Comparison of ENCODE assay signal across 8 mouse cellular contexts in the genomic region with DNA sequence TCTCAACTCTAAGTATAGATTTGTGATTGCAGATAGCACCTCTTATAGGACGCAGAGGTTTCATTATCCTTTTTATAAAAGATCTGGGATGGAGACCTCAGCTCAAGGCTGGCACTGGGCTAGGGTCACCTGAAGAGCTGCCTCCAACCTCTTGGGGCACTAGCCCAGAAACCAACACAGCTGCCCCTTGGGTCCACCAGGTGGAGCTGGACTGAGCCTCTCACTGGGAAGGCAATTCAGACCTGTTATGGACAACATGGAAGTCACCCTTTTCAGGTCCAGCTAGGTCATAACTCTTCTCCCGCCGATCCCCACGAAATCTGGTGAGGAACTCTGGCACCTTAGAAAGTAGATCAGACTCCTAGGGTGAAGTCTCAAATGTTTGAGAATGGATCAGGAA.
DNase-seq lines count a peak whose midpoint lies in the region; ATAC-seq and TF ChIP-seq lines count a peak whose summit lies in the region.

No protein-coding gene starts in this region.

- H3K9me3 ChIP-seq in hindbrain, embryonic 11.5 days (ENCODE audit: control insufficient read depth, low read length), result no peaks in the 10 kb centered on the region
- H3K9me3 ChIP-seq in hindbrain, embryonic 12.5 days (replicated peaks), result no peaks in the 10 kb centered on the region
- H3K9me3 ChIP-seq in CH12.LX (replicated peaks; ENCODE audit: low read length), result peaks cover 7% of the 10 kb centered on the region
- no peaks in the 10 kb centered on the region for H3K9me3 ChIP-seq in intestine, postnatal 0 days (ENCODE audit: control insufficient read depth)

- 93% methylated on average over 4 of the region's 4 CpGs for WGBS in hindbrain, embryonic 11.5 days
- WGBS in hindbrain, embryonic 12.5 days, result 91% methylated on average over 4 of the region's 4 CpGs
- WGBS in intestine, postnatal 0 days, result 84% methylated on average over 4 of the region's 4 CpGs

- no peaks in the 10 kb centered on the region for H3K4me1 ChIP-seq in hindbrain, embryonic 11.5 days (replicated peaks; ENCODE audit: control insufficient read depth, insufficient read depth, low read length)
- H3K4me1 ChIP-seq in hindbrain, embryonic 12.5 days, result no peaks in the 10 kb centered on the region
- no peaks in the 10 kb centered on the region for H3K4me1 ChIP-seq in CH12.LX (ENCODE audit: control insufficient read depth in 1 of 2, insufficient read depth in 2 of 2)
- H3K4me1 ChIP-seq in intestine, postnatal 0 days (replicated peaks; ENCODE audit: control insufficient read depth, insufficient read depth, low read length), result no peaks in the 10 kb centered on the region

- H3K4me2 ChIP-seq in hindbrain, embryonic 11.5 days (replicated peaks; ENCODE audit: low read depth, low read length), result no peak overlapping the region
- H3K4me2 ChIP-seq in hindbrain, embryonic 12.5 days (replicated peaks), result no peak overlapping the region
- H3K4me2 ChIP-seq in CH12.LX (ENCODE audit: insufficient read depth, low read depth, poor library complexity, severe bottlenecking), result no peak overlapping the region
- H3K4me2 ChIP-seq in intestine, postnatal 0 days (replicated peaks; ENCODE audit: low read depth), result no peak overlapping the region

- H3K27me3 ChIP-seq in hindbrain, embryonic 11.5 days (ENCODE audit: control insufficient read depth, insufficient read depth, low read length), result no peaks in the 10 kb centered on the region
- H3K27me3 ChIP-seq in hindbrain, embryonic 12.5 days, result no peaks in the 10 kb centered on the region
- peaks cover 19% of the 10 kb centered on the region for H3K27me3 ChIP-seq in CH12.LX (replicated peaks)
- H3K27me3 ChIP-seq in intestine, postnatal 0 days (replicated peaks; ENCODE audit: control insufficient read depth, insufficient read depth, low read length), result no peaks in the 10 kb centered on the region

- H3K4me3 ChIP-seq in hindbrain, embryonic 11.5 days (ENCODE audit: low read depth, low read length), result no peak overlapping the region
- H3K4me3 ChIP-seq in hindbrain, embryonic 12.5 days, result no peak overlapping the region
- H3K4me3 ChIP-seq in CH12.LX (replicated peaks in 1 of 3; ENCODE audit: low read depth in 2 of 3, low read length in 2 of 3, poor library complexity in 1 of 3), result no peak overlapping the region
- no peak overlapping the region for H3K4me3 ChIP-seq in intestine, postnatal 0 days (ENCODE audit: low read depth, low read length)

- peaks cover 11% of the 10 kb centered on the region; the same call in 1 of the 2 replicates for H3K36me3 ChIP-seq in hindbrain, embryonic 11.5 days (ENCODE audit: control insufficient read depth, insufficient read depth, low read length)
- peaks cover 57% of the 10 kb centered on the region for H3K36me3 ChIP-seq in hindbrain, embryonic 12.5 days
- no peaks in the 10 kb centered on the region for H3K36me3 ChIP-seq in CH12.LX (replicated peaks in 1 of 2; ENCODE audit: control insufficient read depth in 1 of 2, insufficient read depth in 1 of 2, low read length in 1 of 2)
- peaks cover 23% of the 10 kb centered on the region; the same call in 1 of the 2 replicates for H3K36me3 ChIP-seq in intestine, postnatal 0 days (ENCODE audit: control insufficient read depth, insufficient read depth)

- H3K27ac ChIP-seq in hindbrain, embryonic 11.5 days (ENCODE audit: low read depth, low read length), result no peak overlapping the region
- H3K27ac ChIP-seq in hindbrain, embryonic 12.5 days, result no peak overlapping the region
- H3K27ac ChIP-seq in CH12.LX (ENCODE audit: insufficient read depth, low read depth), result no peak overlapping the region
- H3K27ac ChIP-seq in intestine, postnatal 0 days (ENCODE audit: low read depth, low read length), result no peak overlapping the region

- no peak for TF ChIP-seq EP300 in CH12.LX (IDR thresholded peaks at IDR 0.05; ENCODE audit: low read length)

- peak; percentile 31 for TF ChIP-seq RAD21 in CH12.LX (IDR thresholded peaks at IDR 0.05; ENCODE audit: low read depth, low read length)

- no peaks in the 10 kb centered on the region for H3K79me2 ChIP-seq in CH12.LX (replicated peaks; ENCODE audit: control insufficient read depth, extremely low read depth, insufficient read depth, poor library complexity, severe bottlenecking)

- H3K9ac ChIP-seq in hindbrain, embryonic 11.5 days (ENCODE audit: low read depth, low read length), result no peak overlapping the region
- no peak overlapping the region for H3K9ac ChIP-seq in hindbrain, embryonic 12.5 days
- H3K9ac ChIP-seq in CH12.LX (ENCODE audit: insufficient read depth, low read depth), result no peak overlapping the region
- no peak overlapping the region for H3K9ac ChIP-seq in intestine, postnatal 0 days (ENCODE audit: low read depth, low read length)

- ATAC-seq in hindbrain, embryonic 11.5 days (ENCODE audit: low FRiP score), result no peak
- ATAC-seq in hindbrain, embryonic 12.5 days (ENCODE audit: low FRiP score), result no peak
- ATAC-seq in intestine, postnatal 0 days, result peak; percentile 51; the same call in 1 of the 2 replicates

- DNase-seq in hindbrain, embryonic 11.5 days (ENCODE audit: low spot score), result peak; percentile 19
- peak; percentile 13 for DNase-seq in CH12.LX (ENCODE audit: extremely low read depth)
- peak; percentile 13 for DNase-seq in c-Kit-positive CD71-negative TER-119-negative erythroid progenitor cells, embryonic 14.5 days (ENCODE audit: low read depth)
- DNase-seq in skeletal muscle tissue, adult 2 months (ENCODE audit: low read depth, low spot score), result peak; percentile 51
- DNase-seq in right cerebral cortex, postnatal 36 days (ENCODE audit: low spot score in 2 of 2), result no peak
- no peak for DNase-seq in right cerebral cortex, adult 18-20 months

- TF ChIP-seq POLR2A in CH12.LX (IDR thresholded peaks at IDR 0.05; ENCODE audit: low read depth, low read length), result no peak

- peak in 1 of 2 experiments; percentile 95; a peak in 2 of 4 replicates for TF ChIP-seq CTCF in CH12.LX (conservative IDR thresholded peaks at IDR 0.05 in 1 of 2, IDR thresholded peaks at IDR 0.05 in 1 of 2; ENCODE audit: low read depth in 2 of 2, low read length in 2 of 2)
- peak; percentile 92 for TF ChIP-seq CTCF in intestine, postnatal 0 days (IDR thresholded peaks at IDR 0.05; ENCODE audit: low read depth)

- dilution Hi-C loops in CH12.LX (cut with MboI; ENCODE audit: extremely low pct_ligation_motif_present, extremely low pct_unique_long_range_greater_than_20kb, low sequenced_read_pairs), result no loop called here

- in situ Hi-C loops in CH12.LX (cut with MboI; ENCODE audit: low pct_ligation_motif_present, low pct_unique_long_range_greater_than_20kb, low sequenced_read_pairs), result loop anchor here (10.0 kb wide), 1 partner anchor 116 kb away; no protein-coding TSS in a partner anchor

TF ChIP-seq in CH12.LX, 34 proteins besides CTCF, POLR2A, EP300 and RAD21:
- TF ChIP-seq IRF4 (IDR thresholded peaks at IDR 0.05; ENCODE audit: low read depth, low read length) (0 out of 2 replicates have a peak, but pooled peaks have one; percentile 10), MAZ (IDR thresholded peaks at IDR 0.05; ENCODE audit: low read depth, low read length) (no peak), SMC3 (IDR thresholded peaks at IDR 0.05; ENCODE audit: low read depth, low read length) (peak; percentile 71)

Comparison
In these comparisons a context has a peak if more than half of its experiments do, and no peak if none do; other contexts are left out.
1. DNase-seq: peak in hindbrain, embryonic 11.5 days (single experiment), CH12.LX (single experiment), c-Kit-positive CD71-negative TER-119-negative erythroid progenitor cells, embryonic 14.5 days (single experiment) and skeletal muscle tissue, adult 2 months (single experiment); none in right cerebral cortex, postnatal 36 days (0 of 2) and right cerebral cortex, adult 18-20 months (single experiment).